Mouse (Mus musculus) neural tube, embryonic 13.5 days (tissue): ENCODE results near the gene Sh3bp5. TPM values are rescaled to one million over a fixed set of nuclear protein-coding genes. Genes with fewer than 3 reads are reported as not detected.

ENCODE experiments used
- ATAC-seq: fragments of 200-750 bp; cut with Nextera tagmentation; 2 replicates; pipeline ENCODE4 v1.8.0; 2017; ENCODE audit warnings: low read depth, mild to moderate bottlenecking, moderate TSS enrichment, moderate library complexity
- H3K27ac ChIP-seq: fragments of 300-500 bp; sonication (generic); replicated peaks from 2 replicates; pipeline ENCODE4 v1.5.1; 2015; ENCODE audit warnings: moderate library complexity, mild to moderate bottlenecking, inconsistent platforms
- H3K27me3 ChIP-seq: fragments of 300-500 bp; sonication (generic); 2 replicates; pipeline ENCODE4 v1.6.1; 2015; ENCODE audit warnings: mild to moderate bottlenecking, inconsistent platforms
- H3K36me3 ChIP-seq: fragments of 300-500 bp; sonication (generic); 2 replicates; pipeline ENCODE4 v1.6.1; 2015; ENCODE audit warnings: mild to moderate bottlenecking, inconsistent platforms
- H3K4me1 ChIP-seq: fragments of 300-500 bp; sonication (generic); replicated peaks from 2 replicates; pipeline ENCODE4 v1.6.1; 2015; ENCODE audit warnings: inconsistent platforms
- H3K4me2 ChIP-seq: fragments of 300-500 bp; sonication (generic); 2 replicates; pipeline ENCODE4 v1.6.1; 2015; ENCODE audit warnings: inconsistent platforms, mild to moderate bottlenecking, moderate library complexity
- H3K4me3 ChIP-seq: fragments of 300-500 bp; sonication (generic); 2 replicates; pipeline ENCODE4 v1.5.1; 2015; ENCODE audit warnings: mild to moderate bottlenecking, inconsistent platforms
- H3K9ac ChIP-seq: fragments of 300-500 bp; sonication (generic); 2 replicates; pipeline ENCODE4 v1.6.1; 2015; ENCODE audit warnings: moderate library complexity, mild to moderate bottlenecking, inconsistent platforms
- H3K9me3 ChIP-seq: fragments of 300-500 bp; sonication (generic); 2 replicates; pipeline ENCODE4 v1.6.1; 2016; ENCODE audit warnings: inconsistent platforms
- WGBS: fragments of 180-500 bp; shearing (Covaris S2); methylation state at CpG from one replicate; pipeline ENCODE4 v1.1.7; 2015; 5-methylcytosine and 5-hydroxymethylcytosine counted together
- polyA plus RNA-seq: library from polyadenylated mRNA; unstranded; fragments of >200 nt; fragmentation: Nextera tagmentation; extraction: Ambion mirVana; gene quantifications from 2 replicates; pipeline ENCODE4 v1.2.1, GENCODE M21; 2015

Gene Sh3bp5
- polyA plus RNA-seq, 1 experiment from 2014 or later = 139 TPM

DNA sequence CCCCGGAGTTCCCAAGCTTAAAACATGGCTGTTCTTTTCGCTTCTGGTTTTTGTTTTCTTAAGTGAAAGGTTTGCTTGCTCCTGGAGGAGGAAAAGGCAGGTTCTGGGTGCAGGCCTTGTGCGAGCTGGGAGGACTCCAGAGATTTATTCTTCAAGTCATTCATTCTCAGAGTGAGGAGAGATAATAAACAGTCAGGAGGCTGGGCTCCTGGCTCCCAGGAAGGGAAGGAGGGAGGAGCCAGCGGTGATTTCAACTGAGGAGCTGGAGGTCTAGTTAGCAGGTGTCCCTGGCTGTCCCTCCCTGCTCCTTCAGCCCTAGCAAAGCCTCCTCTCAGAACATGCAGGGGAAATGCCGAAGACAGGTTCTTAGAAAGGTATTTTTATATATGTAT is 6.9 kb downstream of the Sh3bp5 start:
- Histone ChIP-seq H3K36me3 (peaks cover 59% of the 10 kb centered on the region), H3K4me3 (no peak overlapping the region), H3K4me1 (peaks cover 31% of the 10 kb centered on the region), H3K4me2 (no peak overlapping the region), H3K9ac (no peak overlapping the region), H3K9me3 (peaks cover 6% of the 10 kb centered on the region), H3K27me3 (no peaks in the 10 kb centered on the region), H3K27ac (0 out of 2 replicates have a peak overlapping the region, but pooled peaks have one; percentile 9)
- no peak for ATAC-seq
- WGBS = 48% methylated on average over 5 of the region's 5 CpGs

- H3K4me2 ChIP-seq = no peak overlapping the region
- H3K27me3 ChIP-seq = no peaks in the 10 kb centered on the region
- peaks cover 6% of the 10 kb centered on the region for H3K9me3 ChIP-seq
- WGBS = 70% methylated on average over 15 of the region's 15 CpGs
- peak overlapping the region; percentile 9; the same call in 1 of the 2 replicates for H3K27ac ChIP-seq
- H3K9ac ChIP-seq = no peak overlapping the region
- no peak for ATAC-seq
- peaks cover 31% of the 10 kb centered on the region for H3K4me1 ChIP-seq
- peaks cover 62% of the 10 kb centered on the region for H3K36me3 ChIP-seq
- no peak overlapping the region for H3K4me3 ChIP-seq
Measured at GRCm38 (mm10) chr14:31428211-31429003, 7.5 kb downstream of the Sh3bp5 start.

DNA sequence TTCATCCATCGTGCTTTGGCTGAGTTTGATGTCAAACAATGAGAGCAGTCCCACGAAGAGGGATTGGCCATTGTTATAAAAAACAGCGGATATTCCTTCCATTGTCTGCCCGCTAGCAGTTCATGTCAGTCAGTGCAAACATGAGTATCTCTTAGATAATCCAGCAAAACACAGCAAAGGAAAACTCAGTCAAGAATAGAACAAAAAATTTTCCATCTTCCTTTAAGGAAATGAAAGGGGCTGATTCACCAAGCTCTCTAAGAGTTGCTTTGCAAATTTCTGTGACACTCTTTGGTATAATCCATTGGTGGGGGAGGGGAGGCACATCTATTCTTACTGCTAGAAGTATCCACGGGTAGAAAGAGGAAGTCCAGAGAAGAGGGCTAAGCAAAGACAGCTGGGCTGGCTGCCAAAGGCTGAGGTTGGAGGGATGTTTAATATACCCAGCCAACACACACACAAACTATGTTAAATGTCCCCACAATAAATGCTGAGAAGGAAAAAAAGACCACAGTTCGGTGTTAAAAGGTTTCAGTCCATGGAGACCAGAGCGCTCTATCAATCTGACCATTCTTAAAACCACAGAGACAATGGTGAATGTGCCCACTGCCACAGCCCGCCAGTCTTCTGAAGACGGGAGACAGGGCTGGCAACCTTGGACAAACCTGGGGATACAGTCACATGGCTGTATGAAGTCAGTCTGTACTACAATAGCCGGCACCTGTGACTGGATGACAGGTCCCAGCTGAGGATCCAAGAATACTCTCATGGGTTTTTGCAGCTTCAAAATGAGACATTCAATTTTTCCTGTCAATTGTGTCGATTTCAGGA is 12.7 kb downstream of the Sh3bp5 start:
- Histone ChIP-seq H3K27ac (no peak overlapping the region), H3K36me3 (peaks cover 37% of the 10 kb centered on the region), H3K27me3 (no peaks in the 10 kb centered on the region; the same call in 1 of the 2 replicates), H3K9me3 (peaks cover 6% of the 10 kb centered on the region), H3K4me2 (no peak overlapping the region), H3K4me1 (peaks cover 47% of the 10 kb centered on the region), H3K9ac (no peak overlapping the region), H3K4me3 (no peak overlapping the region)
- no peak for ATAC-seq
- WGBS = 69% methylated on average over 11 of the region's 11 CpGs

DNA sequence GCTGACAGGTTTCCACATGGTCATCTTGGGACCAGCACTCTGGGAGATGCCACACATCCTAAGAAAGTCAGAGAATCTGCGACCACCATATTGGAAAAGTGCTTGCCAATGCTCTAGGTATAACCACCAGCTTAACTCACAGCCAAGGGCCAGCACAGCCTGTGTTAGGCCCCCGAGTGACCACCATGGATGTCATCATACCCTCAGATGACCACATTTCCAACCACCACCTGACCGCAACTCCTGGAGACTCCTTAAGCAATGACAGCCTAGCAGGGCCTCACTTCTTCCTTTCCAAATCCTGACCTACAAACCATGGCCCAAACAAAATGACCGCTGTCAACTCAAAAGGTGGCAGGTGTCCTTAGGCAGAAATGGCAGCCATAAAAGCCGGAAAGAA is 13.5 kb downstream of the Sh3bp5 start:
- Histone ChIP-seq H3K36me3 (peaks cover 33% of the 10 kb centered on the region), H3K4me1 (peaks cover 46% of the 10 kb centered on the region), H3K4me2 (no peak overlapping the region), H3K27ac (no peak overlapping the region), H3K9me3 (peaks cover 6% of the 10 kb centered on the region), H3K9ac (no peak overlapping the region), H3K4me3 (no peak overlapping the region), H3K27me3 (no peaks in the 10 kb centered on the region; the same call in 1 of the 2 replicates)
- 90% methylated on average over 5 of the region's 5 CpGs for WGBS
- no peak for ATAC-seq

DNA sequence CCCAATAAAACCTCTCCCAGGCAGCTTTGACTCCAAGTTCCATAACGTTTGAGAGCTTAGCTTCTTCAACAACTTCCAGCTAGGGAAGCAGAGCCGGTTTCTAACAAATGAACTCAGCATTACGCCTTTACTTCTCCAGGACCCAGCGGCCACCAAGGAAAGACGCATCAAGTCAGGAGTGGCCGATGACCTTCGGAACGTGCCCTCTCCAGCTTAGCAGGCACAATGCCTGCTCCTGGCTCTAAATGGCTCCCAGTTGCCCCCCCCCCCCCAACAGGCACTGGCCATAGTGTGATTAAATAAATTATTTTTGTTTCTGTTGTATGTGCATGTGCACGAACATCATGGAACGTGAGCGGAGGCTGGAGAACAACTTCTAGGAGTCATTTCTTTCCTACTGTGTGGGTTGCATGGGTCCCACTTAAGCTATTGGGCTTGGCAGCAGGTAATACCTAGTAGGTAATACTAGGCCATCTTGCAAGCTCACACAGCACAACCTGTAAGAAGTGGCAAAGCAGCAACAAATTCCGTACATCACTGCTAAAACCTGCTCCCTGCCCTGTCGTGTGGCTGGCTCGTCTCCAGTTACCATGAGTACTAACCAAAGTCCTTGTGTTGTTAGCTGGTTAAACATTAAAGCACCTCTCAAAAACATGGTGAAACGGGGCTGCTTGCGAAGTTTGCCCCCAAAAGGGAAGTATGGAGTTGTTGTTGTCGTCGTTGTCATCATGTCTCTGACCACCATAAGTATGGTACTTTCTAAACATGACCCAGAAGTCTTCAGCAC is 14.2 kb downstream of the Sh3bp5 start:
- Histone ChIP-seq H3K4me1 (peaks cover 46% of the 10 kb centered on the region), H3K9me3 (peaks cover 6% of the 10 kb centered on the region), H3K9ac (no peak overlapping the region), H3K27ac (no peak overlapping the region), H3K4me3 (no peak overlapping the region), H3K36me3 (peaks cover 27% of the 10 kb centered on the region), H3K4me2 (no peak overlapping the region), H3K27me3 (no peaks in the 10 kb centered on the region; the same call in 1 of the 2 replicates)
- ATAC-seq = no peak
- WGBS = 55% methylated on average over 18 of the region's 18 CpGs

GRCm38 (mm10) chr14:31420985-31421384 is 14.9 kb downstream of the Sh3bp5 start:
- no peak overlapping the region for H3K9ac ChIP-seq
- H3K27me3 ChIP-seq = no peaks in the 10 kb centered on the region; the same call in 1 of the 2 replicates
- no peak overlapping the region for H3K4me3 ChIP-seq
- 30% methylated on average over 7 of the region's 7 CpGs for WGBS
- H3K4me2 ChIP-seq = no peak overlapping the region
- no peak for ATAC-seq
- peaks cover 46% of the 10 kb centered on the region for H3K4me1 ChIP-seq
- H3K36me3 ChIP-seq = peaks cover 20% of the 10 kb centered on the region; the same call in 1 of the 2 replicates
- H3K27ac ChIP-seq = peak overlapping the region; percentile 28; the same call in 1 of the 2 replicates
- peaks cover 6% of the 10 kb centered on the region for H3K9me3 ChIP-seq

DNA sequence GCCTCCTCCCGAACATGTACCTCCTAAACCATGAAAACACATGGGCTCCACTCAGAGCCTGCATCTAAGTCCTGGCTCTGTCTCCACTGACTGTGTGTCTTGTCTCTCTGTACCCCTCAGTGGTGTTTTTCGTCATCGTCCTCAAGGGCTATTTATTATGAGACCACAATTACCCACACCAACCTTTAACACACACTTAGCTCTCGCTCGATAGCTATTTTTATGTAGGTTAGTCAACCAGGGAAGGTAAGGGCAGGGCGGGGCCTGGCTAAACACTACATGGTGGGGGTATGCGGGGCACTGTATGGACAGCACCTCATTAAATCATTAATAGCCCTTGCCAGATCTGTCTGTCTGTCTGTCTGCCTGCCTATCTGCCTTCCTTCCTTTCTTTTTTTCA is 15.3 kb downstream of the Sh3bp5 start:
- WGBS = 79% methylated on average over 7 of the region's 7 CpGs
- H3K4me3 ChIP-seq = no peak overlapping the region
- H3K4me2 ChIP-seq = no peak overlapping the region
- H3K4me1 ChIP-seq = peaks cover 47% of the 10 kb centered on the region
- peak overlapping the region; percentile 28; the same call in 1 of the 2 replicates for H3K27ac ChIP-seq
- peaks cover 15% of the 10 kb centered on the region; the same call in 1 of the 2 replicates for H3K36me3 ChIP-seq
- no peaks in the 10 kb centered on the region; the same call in 1 of the 2 replicates for H3K27me3 ChIP-seq
- no peak overlapping the region for H3K9ac ChIP-seq
- ATAC-seq = no peak
- H3K9me3 ChIP-seq = peaks cover 2% of the 10 kb centered on the region

GRCm38 (mm10) chr14:31420135-31420534 is 15.7 kb downstream of the Sh3bp5 start:
- Histone ChIP-seq H3K9me3 (no peaks in the 10 kb centered on the region), H3K27me3 (no peaks in the 10 kb centered on the region; the same call in 1 of the 2 replicates), H3K4me3 (no peak overlapping the region), H3K27ac (no peak overlapping the region), H3K36me3 (peaks cover 11% of the 10 kb centered on the region; the same call in 1 of the 2 replicates), H3K4me2 (no peak overlapping the region), H3K9ac (no peak overlapping the region), H3K4me1 (peaks cover 52% of the 10 kb centered on the region)
- no peak for ATAC-seq
- 91% methylated on average over 8 of the region's 8 CpGs for WGBS

DNA sequence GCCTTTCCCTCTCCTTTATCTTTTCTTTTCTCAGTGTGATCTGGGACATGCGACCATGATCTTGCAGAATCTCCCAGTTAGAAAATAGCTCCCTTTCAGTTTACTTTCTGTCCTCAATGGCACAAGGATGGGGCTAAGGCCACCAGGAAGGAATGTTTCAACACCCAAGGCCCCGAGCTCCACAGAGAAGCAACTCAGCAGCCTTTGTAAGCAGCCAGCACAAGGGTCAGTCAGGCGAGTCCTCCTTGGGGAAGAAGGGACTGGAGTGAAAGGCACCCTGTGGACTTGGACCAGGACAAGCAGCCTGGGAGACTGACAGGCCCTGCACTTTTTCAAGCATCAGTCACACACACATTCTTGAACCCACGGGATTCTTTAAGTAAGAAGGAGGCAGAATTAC is 16.6 kb downstream of the Sh3bp5 start:
- H3K4me1 ChIP-seq = peaks cover 59% of the 10 kb centered on the region
- WGBS = 39% methylated on average over 4 of the region's 4 CpGs
- ATAC-seq = no peak

GRCm38 (mm10) chr14:31416835-31417549 is 18.9 kb downstream of the Sh3bp5 start:
- H3K36me3 ChIP-seq = 0 out of 2 replicates have a peak, but pooled peaks cover 5% of the 10 kb centered on the region
- H3K9me3 ChIP-seq = no peaks in the 10 kb centered on the region
- 80% methylated on average over 16 of the region's 16 CpGs for WGBS
- no peak overlapping the region for H3K4me2 ChIP-seq
- no peak overlapping the region for H3K9ac ChIP-seq
- no peak for ATAC-seq
- no peak overlapping the region for H3K27ac ChIP-seq
- H3K4me1 ChIP-seq = peaks cover 60% of the 10 kb centered on the region
- no peaks in the 10 kb centered on the region; the same call in 1 of the 2 replicates for H3K27me3 ChIP-seq
- H3K4me3 ChIP-seq = no peak overlapping the region

More for the DNA sequence above, 16.6 kb downstream of the Sh3bp5 start:
- H3K9me3 ChIP-seq = no peaks in the 10 kb centered on the region
- no peak overlapping the region for H3K27ac ChIP-seq
- H3K27me3 ChIP-seq = no peaks in the 10 kb centered on the region; the same call in 1 of the 2 replicates
- 0 out of 2 replicates have a peak, but pooled peaks cover 10% of the 10 kb centered on the region for H3K36me3 ChIP-seq
- H3K4me2 ChIP-seq = no peak overlapping the region
- H3K4me3 ChIP-seq = no peak overlapping the region
- H3K9ac ChIP-seq = no peak overlapping the region

GRCm38 (mm10) chr14:31416411-31416810 is 19.5 kb downstream of the Sh3bp5 start:
- WGBS = 81% methylated on average over 3 of the region's 3 CpGs
- ATAC-seq = no peak

More at GRCm38 (mm10) chr14:31416411-31416810, 19.5 kb downstream of the Sh3bp5 start:
- Histone ChIP-seq H3K27ac (no peak overlapping the region), H3K4me1 (peaks cover 55% of the 10 kb centered on the region), H3K27me3 (no peaks in the 10 kb centered on the region; the same call in 1 of the 2 replicates), H3K9me3 (no peaks in the 10 kb centered on the region), H3K4me2 (no peak overlapping the region), H3K9ac (no peak overlapping the region), H3K4me3 (no peak overlapping the region), H3K36me3 (peaks cover 7% of the 10 kb centered on the region; the same call in 1 of the 2 replicates)
